Mouse (Mus musculus): ENCODE results near the gene Pdzd7. TPM values are rescaled to one million over a fixed set of nuclear protein-coding genes. Genes with fewer than 3 reads are reported as not detected.

The Pdzd7 gene
- polyA plus RNA-seq, 2 experiments = 0.03 TPM; not detected in 1

GRCm38 (mm10) chr19:45078971-45079764 is 33.7 kb upstream of the Pdzd7 start:
- H3K9me3 ChIP-seq (ENCODE audit: control insufficient read depth, low read length) = no peaks in the 10 kb centered on the region
- H3K9ac ChIP-seq (replicated peaks) = no peak overlapping the region
- no peaks in the 10 kb centered on the region for H3K36me3 ChIP-seq (replicated peaks; ENCODE audit: control insufficient read depth, insufficient read depth, low read depth)
- no peak overlapping the region for H3K27ac ChIP-seq
- H3K4me2 ChIP-seq (ENCODE audit: low read depth) = peak overlapping the region; percentile 47
- peak overlapping the region in 1 of 2 experiments; percentile 6; a peak in 1 of 4 replicates for H3K4me3 ChIP-seq (ENCODE audit: insufficient read depth in 1 of 2, low read depth in 2 of 2, low read length in 2 of 2)
- H3K4me1 ChIP-seq (replicated peaks; ENCODE audit: control insufficient read depth in 2 of 2, insufficient read depth in 2 of 2, low read length in 1 of 2) = peaks cover 9 to 14% of the 10 kb centered on the region in 2 experiments
- DNase-seq (ENCODE audit: low read depth in 3 of 3, low spot score in 3 of 3) (no peak), ATAC-seq (ENCODE audit: insufficient read depth) (no peak)
- TF ChIP-seq CTCF (IDR thresholded peaks at IDR 0.05; ENCODE audit: low read depth) (peak; percentile 34; the same call in 1 of the 2 replicates), EP300 (IDR thresholded peaks at IDR 0.05; ENCODE audit: low read depth) (no peak)
- peaks cover 72% of the 10 kb centered on the region for H3K27me3 ChIP-seq (ENCODE audit: control insufficient read depth, insufficient read depth, low read length)
- WGBS (ENCODE audit: insufficient replicate concordance) = 9% methylated on average over 17 of the region's 17 CpGs

GRCm38 (mm10) chr19:45077742-45078645 is 32.5 kb upstream of the Pdzd7 start:
- ATAC-seq (ENCODE audit: insufficient read depth) (no peak), DNase-seq (ENCODE audit: low read depth in 3 of 3, low spot score in 3 of 3) (no peak)
- H3K4me3 ChIP-seq (ENCODE audit: insufficient read depth in 1 of 2, low read depth in 2 of 2, low read length in 2 of 2) = no peak overlapping the region
- H3K27ac ChIP-seq = no peak overlapping the region
- WGBS (ENCODE audit: insufficient replicate concordance) = 9% methylated on average over 20 of the region's 20 CpGs
- H3K9ac ChIP-seq (replicated peaks) = no peak overlapping the region
- peaks cover 66% of the 10 kb centered on the region for H3K27me3 ChIP-seq (ENCODE audit: control insufficient read depth, insufficient read depth, low read length)
- no peak overlapping the region for H3K4me2 ChIP-seq (ENCODE audit: low read depth)
- peaks cover 9 to 14% of the 10 kb centered on the region in 2 experiments for H3K4me1 ChIP-seq (replicated peaks; ENCODE audit: control insufficient read depth in 2 of 2, insufficient read depth in 2 of 2, low read length in 1 of 2)
- no peaks in the 10 kb centered on the region for H3K9me3 ChIP-seq (ENCODE audit: control insufficient read depth, low read length)
- no peaks in the 10 kb centered on the region for H3K36me3 ChIP-seq (replicated peaks; ENCODE audit: control insufficient read depth, insufficient read depth, low read depth)
- TF ChIP-seq EP300 (IDR thresholded peaks at IDR 0.05; ENCODE audit: low read depth) (no peak), CTCF (IDR thresholded peaks at IDR 0.05; ENCODE audit: low read depth) (no peak)

GRCm38 (mm10) chr19:45076586-45077510 is 31.3 kb upstream of the Pdzd7 start:
- TF ChIP-seq CTCF (IDR thresholded peaks at IDR 0.05; ENCODE audit: low read depth) (peak; percentile 74), EP300 (IDR thresholded peaks at IDR 0.05; ENCODE audit: low read depth) (peak; percentile 36; the same call in 1 of the 2 replicates)
- ATAC-seq (ENCODE audit: insufficient read depth) (no peak), DNase-seq (ENCODE audit: low read depth in 3 of 3, low spot score in 3 of 3) (peak in 1 of 3 experiments; percentile 56)
- H3K4me1 ChIP-seq (replicated peaks; ENCODE audit: control insufficient read depth in 2 of 2, insufficient read depth in 2 of 2, low read length in 1 of 2) = peaks cover 9 to 14% of the 10 kb centered on the region in 2 experiments
- H3K27me3 ChIP-seq (ENCODE audit: control insufficient read depth, insufficient read depth, low read length) = peaks cover 65% of the 10 kb centered on the region
- no peak overlapping the region for H3K9ac ChIP-seq (replicated peaks)
- H3K9me3 ChIP-seq (ENCODE audit: control insufficient read depth, low read length) = no peaks in the 10 kb centered on the region
- H3K4me3 ChIP-seq (ENCODE audit: insufficient read depth in 1 of 2, low read depth in 2 of 2, low read length in 2 of 2) = peak overlapping the region; percentile 8 to 86; a peak in 3 of 4 replicates
- WGBS (ENCODE audit: insufficient replicate concordance) = 2% methylated on average over 61 of the region's 62 CpGs
- peak overlapping the region; percentile 100 for H3K4me2 ChIP-seq (ENCODE audit: low read depth)
- H3K36me3 ChIP-seq (replicated peaks; ENCODE audit: control insufficient read depth, insufficient read depth, low read depth) = no peaks in the 10 kb centered on the region
- H3K27ac ChIP-seq = no peak overlapping the region

GRCm38 (mm10) chr19:45076036-45076575 is 30.6 kb upstream of the Pdzd7 start:
- WGBS (ENCODE audit: insufficient replicate concordance) = 10% methylated on average over 17 of the region's 17 CpGs
- Histone ChIP-seq H3K4me1 (replicated peaks; ENCODE audit: control insufficient read depth in 2 of 2, insufficient read depth in 2 of 2, low read length in 1 of 2) (peaks cover 9 to 14% of the 10 kb centered on the region in 2 experiments), H3K9me3 (ENCODE audit: control insufficient read depth, low read length) (no peaks in the 10 kb centered on the region), H3K9ac (replicated peaks) (no peak overlapping the region), H3K27ac (no peak overlapping the region), H3K4me2 (ENCODE audit: low read depth) (peak overlapping the region; percentile 100), H3K27me3 (ENCODE audit: control insufficient read depth, insufficient read depth, low read length) (peaks cover 58% of the 10 kb centered on the region), H3K36me3 (replicated peaks; ENCODE audit: control insufficient read depth, insufficient read depth, low read depth) (no peaks in the 10 kb centered on the region), H3K4me3 (ENCODE audit: insufficient read depth in 1 of 2, low read depth in 2 of 2, low read length in 2 of 2) (peak overlapping the region; percentile 86 to 99)
- DNase-seq (ENCODE audit: low read depth in 3 of 3, low spot score in 3 of 3) = no peak
- ATAC-seq (ENCODE audit: insufficient read depth) = no peak
- TF ChIP-seq CTCF (IDR thresholded peaks at IDR 0.05; ENCODE audit: low read depth) (no peak), EP300 (IDR thresholded peaks at IDR 0.05; ENCODE audit: low read depth) (no peak)
